Mouse (Mus musculus): Measurements from ENCODE around the gene Mecom. TPM values are rescaled to one million over a fixed set of nuclear protein-coding genes. Genes with fewer than 3 reads are reported as not detected.
"Not testable (repeated sequence)": the region's sequence is repeated elsewhere in the genome, so short reads cannot be mapped to it uniquely, and the experiment has no call there.

The Mecom gene
- polyA plus RNA-seq, 1 experiment = 3.7 TPM

GRCm38 (mm10) chr3:30445247-30445969 lies 102.4 kb downstream of the Mecom start:
- no peak for DNase-seq (ENCODE audit: low read depth)

GRCm38 (mm10) chr3:30441646-30442045 lies 106.2 kb downstream of the Mecom start:
- no peak for DNase-seq (ENCODE audit: low read depth)

GRCm38 (mm10) chr3:30438007-30438406 lies 109.8 kb downstream of the Mecom start:
- no peak for DNase-seq (ENCODE audit: low read depth)

- DNase-seq (ENCODE audit: low read depth) = no peak
These were observed 111.2 kb downstream of the Mecom start for GRCm38 (mm10) chr3:30436561-30436960.

GRCm38 (mm10) chr3:30436131-30436530 lies 111.7 kb downstream of the Mecom start:
- no peak for DNase-seq (ENCODE audit: low read depth)

- DNase-seq (ENCODE audit: low read depth) = no peak
These were observed 118.9 kb downstream of the Mecom start for GRCm38 (mm10) chr3:30428877-30429276.

GRCm38 (mm10) chr3:30424036-30424435 lies 123.8 kb downstream of the Mecom start:
- DNase-seq (ENCODE audit: low read depth) = no peak

- DNase-seq (ENCODE audit: low read depth) = not testable (repeated sequence)
These were observed 125.9 kb downstream of the Mecom start for GRCm38 (mm10) chr3:30421948-30422347.

GRCm38 (mm10) chr3:30420899-30421298 lies 126.9 kb downstream of the Mecom start:
- DNase-seq (ENCODE audit: low read depth) = no peak

- no peak for DNase-seq (ENCODE audit: low read depth)
These were observed 133.6 kb downstream of the Mecom start for GRCm38 (mm10) chr3:30414173-30414572.

GRCm38 (mm10) chr3:30410778-30411177 lies 137.0 kb downstream of the Mecom start:
- no peak for DNase-seq (ENCODE audit: low read depth)

- DNase-seq (ENCODE audit: low read depth) = no peak
These were observed 143.0 kb downstream of the Mecom start for GRCm38 (mm10) chr3:30404821-30405220.

GRCm38 (mm10) chr3:30398911-30399310 lies 148.9 kb downstream of the Mecom start:
- DNase-seq (ENCODE audit: low read depth) = no peak

- DNase-seq (ENCODE audit: low read depth) = no peak
These were observed 152.9 kb downstream of the Mecom start for GRCm38 (mm10) chr3:30394911-30395310.

- no peak for DNase-seq (ENCODE audit: low read depth)
These were observed 155.1 kb downstream of the Mecom start for GRCm38 (mm10) chr3:30392662-30393061.

- no peak for DNase-seq (ENCODE audit: low read depth)
These were observed 155.6 kb downstream of the Mecom start for GRCm38 (mm10) chr3:30392218-30392617.

- DNase-seq (ENCODE audit: low read depth) = no peak
These were observed 157.5 kb downstream of the Mecom start for GRCm38 (mm10) chr3:30390346-30390745.

GRCm38 (mm10) chr3:30380273-30380672 lies 167.5 kb downstream of the Mecom start:
- DNase-seq (ENCODE audit: low read depth) = no peak

- DNase-seq (ENCODE audit: low read depth) = no peak
These were observed 168.5 kb downstream of the Mecom start for GRCm38 (mm10) chr3:30379301-30379700.

GRCm38 (mm10) chr3:30371472-30371871 lies 176.3 kb downstream of the Mecom start:
- no peak for DNase-seq (ENCODE audit: low read depth)

- DNase-seq (ENCODE audit: low read depth) = no peak
These were observed 176.8 kb downstream of the Mecom start for GRCm38 (mm10) chr3:30370860-30371455.

GRCm38 (mm10) chr3:30366621-30367020 lies 181.2 kb downstream of the Mecom start:
- no peak for DNase-seq (ENCODE audit: low read depth)

GRCm38 (mm10) chr3:30361190-30361589 lies 186.6 kb downstream of the Mecom start:
- DNase-seq (ENCODE audit: low read depth) = no peak

Data from gonadal fat pad, adult 2 months (tissue).